Mouse (Mus musculus): ENCODE data around the gene Gm49366. TPM values are rescaled to one million over a fixed set of nuclear protein-coding genes. Genes with fewer than 3 reads are reported as not detected.
"Not testable (repeated sequence)": the region's sequence is repeated elsewhere in the genome, so short reads cannot be mapped to it uniquely, and the experiment has no call there.

Gm49366 gene
- polyA plus RNA-seq (2015; fragmentation: Nextera tagmentation; extraction: Ambion mirVana): not detected in 2 replicates

DNA sequence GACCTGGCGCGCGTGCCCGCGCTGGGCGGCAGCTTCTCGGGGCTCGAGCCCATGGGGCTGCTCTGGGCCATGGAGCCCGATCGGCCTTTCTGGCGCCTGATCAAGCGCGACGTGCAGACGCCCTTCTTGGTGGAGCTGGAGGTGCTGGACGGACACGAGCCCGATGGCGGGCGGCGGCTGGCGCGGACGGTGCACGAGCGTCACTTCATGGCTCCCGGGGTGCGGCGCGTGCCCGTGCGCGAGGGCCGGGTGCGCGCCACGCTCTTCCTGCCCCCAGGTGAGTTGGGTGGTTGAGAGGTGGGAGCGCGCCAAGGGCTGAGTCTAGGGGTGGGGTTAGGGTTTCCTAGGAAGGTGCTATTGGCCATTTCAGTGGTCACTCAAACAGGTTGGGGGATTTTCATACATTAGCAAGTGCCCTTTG is at the start of gene Gm49366:
TSS of gene Gm49366 (plus strand) at position 245 of the 421 bp plus-strand sequence.
- DNase-seq (ENCODE audit: low spot score): not testable (repeated sequence)

- DNase-seq (ENCODE audit: low spot score): no peak
Measured at GRCm38 (mm10) chr12:83989378-83989777, 49.4 kb upstream of the Gm49366 start.

DNA sequence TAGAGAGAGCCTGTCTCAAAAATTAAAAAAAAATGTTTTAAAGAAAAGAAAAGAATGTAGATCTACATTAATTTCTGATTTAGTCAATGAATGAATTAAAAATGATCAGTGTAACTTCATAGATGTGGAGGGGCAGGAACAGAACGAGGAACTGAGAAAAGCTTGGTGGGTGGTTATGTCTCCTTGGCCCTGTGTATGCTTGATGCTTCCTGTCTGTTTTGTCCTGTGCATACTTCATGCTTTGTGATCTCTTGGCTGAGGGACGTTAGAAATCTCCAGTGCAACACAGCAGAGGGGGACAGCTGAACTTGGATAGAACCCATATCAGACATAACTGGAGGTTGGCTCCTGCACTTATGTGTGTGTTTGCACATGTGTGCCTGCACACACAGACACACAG is 41.5 kb upstream of the Gm49366 start:
- DNase-seq (ENCODE audit: low spot score): no peak

DNA sequence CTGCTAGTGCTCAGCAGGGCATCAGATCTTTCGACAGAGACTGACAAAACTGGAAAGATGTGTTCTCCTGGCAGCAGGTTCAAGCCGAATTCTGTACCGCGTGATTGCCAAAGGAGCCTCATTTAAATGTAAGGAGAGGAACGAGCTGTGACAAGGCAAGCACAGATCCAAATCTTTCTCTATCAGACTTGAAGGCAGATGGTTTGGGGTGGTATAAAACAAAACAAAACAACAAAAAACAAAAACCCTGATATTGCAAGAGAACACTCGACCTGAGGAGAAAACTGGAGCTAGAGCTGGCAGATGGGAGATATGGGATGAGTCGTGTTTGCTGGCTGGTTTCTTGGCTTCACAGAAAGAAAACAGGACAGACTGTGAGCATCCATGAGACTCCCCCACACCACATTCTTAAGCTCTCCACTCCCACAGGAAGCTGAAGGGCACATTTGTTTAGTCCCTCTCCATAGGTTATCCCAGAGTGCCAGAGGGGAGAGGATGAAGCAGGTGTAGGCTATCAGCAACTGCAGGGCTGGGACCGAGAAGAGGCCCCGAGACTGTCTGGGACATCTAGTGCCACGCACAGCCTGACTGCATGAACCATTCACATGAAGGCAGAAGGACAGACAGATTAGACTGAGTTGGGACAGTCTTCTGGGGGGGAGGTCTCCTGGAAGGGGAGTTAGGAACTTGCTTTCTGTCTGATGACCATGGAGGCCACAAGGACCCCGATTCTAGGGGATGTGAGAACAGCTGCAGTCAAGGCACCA is 40.2 kb upstream of the Gm49366 start:
- DNase-seq (ENCODE audit: low spot score): no peak

- not testable (repeated sequence) for DNase-seq (ENCODE audit: low spot score)
Measured at GRCm38 (mm10) chr12:83999237-83999636, 39.5 kb upstream of the Gm49366 start.

DNA sequence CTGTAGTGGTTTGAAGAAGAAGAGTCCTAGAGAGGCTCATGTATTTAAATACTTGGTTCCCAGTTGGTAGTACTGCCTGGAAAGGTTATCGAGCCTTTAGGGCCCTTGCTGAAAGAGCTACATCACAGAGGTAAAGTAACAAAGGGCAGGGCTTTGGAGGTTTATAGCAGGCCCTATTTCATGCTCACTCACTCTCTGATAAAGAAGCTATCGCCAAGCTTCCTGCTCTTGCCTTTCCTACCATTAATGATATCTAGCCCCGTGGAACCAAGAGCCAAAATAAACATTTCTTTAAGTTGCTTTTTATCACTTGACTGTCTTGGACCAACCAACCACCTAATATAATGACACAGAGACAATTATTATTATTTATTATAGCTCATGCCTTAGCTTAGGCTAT is 38.3 kb upstream of the Gm49366 start:
- no peak for DNase-seq (ENCODE audit: low spot score)

DNA sequence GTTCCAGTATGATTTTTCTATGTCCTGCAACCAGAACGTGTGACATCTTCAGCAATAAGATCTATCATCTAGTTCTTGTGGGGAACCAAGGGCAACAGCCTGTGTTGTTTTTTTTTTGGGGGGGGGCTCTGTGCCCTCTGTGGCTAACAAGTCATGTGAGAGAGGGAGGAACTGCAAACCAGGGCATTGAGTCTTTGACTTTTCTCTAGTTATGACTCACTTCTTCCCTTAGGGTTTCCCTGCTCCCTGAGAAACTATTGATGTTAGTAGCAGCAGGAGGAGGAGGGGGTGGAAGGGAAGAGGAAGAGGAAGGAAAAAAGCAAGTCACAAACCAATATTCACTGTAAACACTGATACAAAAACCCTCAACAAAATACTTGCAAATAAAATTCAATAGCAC is 34.9 kb upstream of the Gm49366 start:
- DNase-seq (ENCODE audit: low spot score): no peak

DNA sequence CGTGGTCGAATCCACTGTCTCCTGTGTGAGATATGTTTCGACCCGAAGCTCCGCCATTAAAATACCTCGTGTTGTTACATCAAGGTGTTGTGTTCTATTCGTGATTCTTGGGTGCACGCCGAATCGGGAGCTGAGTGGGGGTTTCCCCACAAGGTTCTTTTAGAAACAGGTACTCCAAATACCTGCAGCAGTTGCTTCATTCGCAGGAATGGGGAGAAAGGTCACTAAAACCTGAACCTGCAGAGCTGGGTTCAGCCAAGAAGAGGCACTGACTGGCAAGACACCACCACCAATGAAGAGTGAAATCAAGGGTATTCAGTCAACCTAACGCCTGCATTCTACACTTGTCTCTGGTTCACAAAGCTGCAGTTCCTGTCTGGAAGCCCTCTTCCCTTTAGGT is 30.5 kb upstream of the Gm49366 start:
- DNase-seq (ENCODE audit: low spot score): no peak

DNA sequence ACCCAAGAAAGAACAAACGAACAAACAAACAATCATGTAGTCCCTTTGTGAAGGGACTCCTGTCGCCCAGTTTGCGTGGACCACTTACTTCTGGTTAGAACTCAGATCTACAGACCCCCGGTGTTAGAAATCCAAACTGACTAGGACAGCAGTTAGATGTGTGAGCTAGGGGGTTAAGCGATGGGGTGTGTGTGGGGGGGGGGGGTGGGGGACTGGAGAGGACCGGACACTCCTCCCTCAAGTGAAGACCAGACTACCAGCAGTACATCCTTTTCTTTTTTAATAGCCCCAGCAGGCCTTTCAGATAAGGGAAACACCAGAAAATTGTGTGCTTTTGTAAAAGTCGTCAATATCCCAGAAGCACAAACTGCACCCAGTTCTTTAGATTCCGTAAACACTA is 30.0 kb upstream of the Gm49366 start:
- no peak for DNase-seq (ENCODE audit: low spot score)

DNA sequence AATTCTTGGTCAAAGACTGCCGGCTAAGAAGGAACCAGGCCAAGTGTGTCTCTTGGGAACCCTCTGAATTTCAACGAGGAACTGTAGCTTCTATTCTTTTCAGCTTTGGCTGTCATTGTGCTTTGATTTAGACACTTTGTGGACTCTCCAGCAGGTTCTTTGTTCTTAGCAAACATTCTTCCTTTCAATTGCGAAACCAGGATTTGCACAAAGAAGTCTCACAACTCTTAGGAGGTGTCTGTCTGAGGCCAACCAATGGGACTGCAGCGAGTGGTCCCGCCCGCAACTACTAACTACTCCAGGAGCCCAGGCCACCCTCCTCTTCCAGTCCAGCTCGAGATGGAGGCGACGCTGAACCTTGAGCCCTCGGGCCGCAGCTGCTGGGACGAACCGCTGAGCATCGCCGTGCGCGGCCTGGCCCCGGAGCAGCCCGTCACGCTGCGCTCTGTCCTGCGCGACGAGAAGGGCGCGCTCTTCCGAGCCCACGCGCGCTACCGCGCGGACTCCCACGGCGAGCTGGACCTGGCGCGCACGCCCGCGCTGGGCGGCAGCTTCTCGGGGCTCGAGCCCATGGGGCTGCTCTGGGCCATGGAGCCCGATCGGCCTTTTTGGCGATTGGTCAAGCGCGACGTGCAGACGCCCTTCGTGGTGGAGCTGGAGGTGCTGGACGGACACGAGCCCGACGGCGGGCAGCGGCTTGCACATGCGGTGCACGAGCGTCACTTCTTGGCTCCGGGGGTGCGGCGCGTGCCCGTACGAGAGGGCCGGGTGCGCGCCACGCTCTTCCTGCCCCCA is 29.4 kb upstream of the Gm49366 start, which contains the start of gene Acot1:
TSS of gene Acot1 (plus strand) at position 320 of the 795 bp plus-strand sequence.
- DNase-seq (ENCODE audit: low spot score): peak; percentile 30

DNA sequence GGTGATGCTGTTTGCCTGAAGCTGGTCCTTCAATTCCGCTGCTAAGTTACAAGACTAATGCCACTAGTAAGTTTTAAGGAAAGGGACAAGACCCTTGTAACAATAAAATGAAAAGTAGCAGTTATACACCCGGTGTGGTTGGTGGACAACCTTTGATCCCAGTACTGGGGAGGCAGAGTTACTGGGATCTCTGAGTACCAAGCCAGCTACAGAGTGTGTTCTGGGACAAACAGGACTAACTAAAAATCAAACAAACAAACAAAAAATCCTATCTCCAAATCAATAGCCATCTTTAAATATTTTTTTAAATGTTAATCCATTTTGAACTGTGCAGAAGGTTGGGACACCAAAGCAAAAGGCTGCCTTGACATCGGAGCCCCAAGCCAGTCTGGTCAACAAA is 28.5 kb upstream of the Gm49366 start:
- no peak for DNase-seq (ENCODE audit: low spot score)

GRCm38 (mm10) chr12:84011251-84012040 is 27.3 kb upstream of the Gm49366 start:
- no peak for DNase-seq (ENCODE audit: low spot score)

DNA sequence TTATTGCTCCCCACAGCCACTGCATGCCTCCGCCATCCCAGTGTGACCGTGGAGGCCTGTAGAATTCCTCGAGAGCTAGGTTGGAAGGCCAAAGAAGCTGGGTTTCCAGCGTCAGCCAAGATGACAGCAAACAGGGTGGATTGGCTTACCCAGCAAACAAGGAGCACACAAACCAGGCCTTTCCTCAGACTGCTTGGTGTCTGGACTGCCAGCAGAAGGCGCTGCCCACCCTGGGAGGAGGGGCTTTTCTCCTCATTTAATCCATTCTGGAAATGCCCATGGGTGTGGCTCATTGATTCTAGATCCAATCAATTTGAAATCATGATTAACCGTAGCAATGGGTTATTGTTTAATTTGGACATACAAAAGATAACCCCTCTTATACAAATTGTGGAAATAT is 25.6 kb upstream of the Gm49366 start:
- no peak for DNase-seq (ENCODE audit: low spot score)

DNA sequence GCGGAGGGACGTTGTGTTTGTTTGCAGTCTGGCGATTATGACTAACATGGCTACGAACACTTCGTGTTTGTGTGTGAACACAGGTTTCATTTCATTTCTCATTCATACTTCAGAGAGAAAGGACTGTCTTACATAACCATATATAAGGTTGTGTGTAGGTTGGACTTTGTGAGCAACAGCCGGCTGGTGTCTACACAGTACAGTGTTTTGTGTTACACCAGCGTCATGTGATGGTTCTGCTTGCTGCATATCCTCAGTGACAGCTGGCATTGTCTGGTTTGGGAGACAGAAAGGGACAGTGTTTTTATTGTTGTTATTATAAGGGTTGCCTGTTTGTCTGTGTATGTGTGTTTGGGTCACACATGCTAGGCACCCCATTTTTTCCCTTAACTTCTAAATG is 25.0 kb upstream of the Gm49366 start:
- no peak for DNase-seq (ENCODE audit: low spot score)

GRCm38 (mm10) chr12:84020528-84020927 is 18.2 kb upstream of the Gm49366 start:
- DNase-seq (ENCODE audit: low spot score): not testable (repeated sequence)

GRCm38 (mm10) chr12:84022266-84022665 is 16.5 kb upstream of the Gm49366 start:
- not testable (repeated sequence) for DNase-seq (ENCODE audit: low spot score)

- DNase-seq (ENCODE audit: low spot score): no peak
Measured at GRCm38 (mm10) chr12:84023052-84023745, 15.5 kb upstream of the Gm49366 start.

DNA sequence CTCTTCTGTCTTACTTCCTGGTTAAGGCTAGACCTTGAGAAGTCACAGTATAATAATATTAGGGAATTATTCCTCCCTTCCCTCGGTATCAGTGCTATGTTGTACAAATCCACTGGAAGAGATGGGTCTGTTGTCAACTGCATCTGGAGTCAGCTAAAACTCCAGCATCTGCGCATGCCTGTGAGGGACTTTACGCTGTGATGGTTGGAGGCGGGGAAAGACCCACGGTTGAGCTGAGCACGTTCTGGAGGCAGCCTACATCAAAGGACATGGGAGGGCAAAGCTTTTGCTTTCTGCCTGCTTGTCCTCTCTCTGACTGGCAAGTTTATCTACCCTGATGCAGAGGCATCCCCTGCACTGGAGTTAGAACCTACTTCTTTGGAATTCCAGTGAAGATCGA is 12.8 kb upstream of the Gm49366 start:
- DNase-seq (ENCODE audit: low spot score): no peak

DNA sequence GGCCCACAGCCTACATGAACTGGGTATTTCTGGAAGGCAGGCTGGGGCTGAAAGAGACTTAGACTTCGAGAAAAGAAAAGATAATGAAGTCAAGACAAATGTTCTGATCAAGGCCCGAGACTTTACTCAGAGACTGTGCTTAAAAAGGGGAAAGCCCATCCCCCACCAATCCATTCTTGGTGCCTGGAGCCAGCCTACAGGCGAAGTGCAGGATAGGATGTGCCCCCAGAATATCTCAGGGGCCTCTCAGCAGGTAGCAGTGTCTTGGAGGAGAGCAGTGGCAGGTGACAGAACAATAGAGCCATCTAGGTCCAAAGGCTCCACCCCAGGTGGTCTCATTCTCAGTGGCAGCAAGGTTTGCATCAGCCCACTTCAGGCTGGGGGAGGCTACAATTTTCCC is 10.4 kb upstream of the Gm49366 start:
- not testable (repeated sequence) for DNase-seq (ENCODE audit: low spot score)

- DNase-seq (ENCODE audit: low spot score): not testable (repeated sequence)
Measured at GRCm38 (mm10) chr12:84029043-84029442, 9.7 kb upstream of the Gm49366 start.
